Comparison of ENCODE assay signal across 10 mouse cellular contexts in the genomic region with DNA sequence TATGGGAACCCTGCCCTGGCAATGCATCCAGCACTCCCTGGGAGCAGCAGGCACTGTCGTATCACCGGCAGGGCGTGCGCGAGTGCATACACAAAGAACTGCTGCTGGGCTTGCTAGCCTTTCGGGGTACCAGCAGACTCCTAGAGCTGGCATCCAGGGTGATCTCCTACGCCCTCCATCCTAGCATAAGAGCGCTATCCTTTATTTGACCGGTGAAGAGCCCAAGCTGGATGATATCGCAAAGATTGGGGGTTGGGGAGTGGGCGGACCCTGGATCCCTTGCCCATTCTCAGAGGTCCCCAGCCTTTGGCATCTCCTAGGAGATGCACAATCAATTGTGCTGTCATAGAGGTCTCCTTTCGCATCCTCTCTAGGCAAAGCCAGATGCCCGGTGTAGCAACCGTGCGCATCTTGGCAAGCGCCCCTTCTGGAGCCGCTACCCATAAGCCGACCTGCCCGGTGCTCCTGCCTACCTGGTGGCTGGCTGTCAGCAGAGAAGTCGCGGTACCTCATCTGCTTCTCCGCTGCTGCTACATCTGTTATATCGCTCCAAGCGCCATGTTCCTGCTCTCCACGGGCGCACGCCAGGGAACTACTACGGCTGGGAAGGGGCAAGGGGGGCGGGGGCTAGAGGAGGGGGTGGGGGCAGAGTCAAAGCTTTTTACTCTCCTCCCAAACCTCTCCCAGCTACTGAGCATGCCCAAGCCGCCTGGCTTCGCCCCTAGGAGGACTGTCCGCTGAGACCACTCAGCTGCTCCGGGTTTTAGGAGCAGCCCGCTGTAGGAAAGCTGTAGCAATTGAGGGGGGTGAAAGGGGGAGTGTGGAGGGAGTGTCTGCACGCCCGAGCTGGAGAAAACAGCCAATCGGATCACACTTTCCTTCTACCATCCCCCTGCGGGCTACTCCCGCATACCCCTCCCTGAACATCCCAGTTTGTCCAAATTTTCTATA. TPM values are rescaled to one million over a fixed set of nuclear protein-coding genes. Genes with fewer than 3 reads are reported as not detected.
DNase-seq lines count a peak whose midpoint lies in the region; ATAC-seq lines count a peak whose summit lies in the region.
"Had no signal": no experiment of that assay in that cellular context is flagged by ENCODE, and none has a peak within 500 bp of the region (broad histone marks: within the 10 kb centered on the region; RNA-seq: fewer than 3 reads in every experiment).

A gene (minus strand): TSS at position 787 of the 951 bp plus-strand sequence.

- ATAC-seq in liver, embryonic 13.5 days (ENCODE audit: low read depth), result 0 out of 2 replicates have a peak, but pooled peaks have one; percentile 39
- ATAC-seq in CD4-positive, CD25-positive, alpha-beta regulatory T cell, adult 4 months, result no peak

- WGBS in heart, embryonic 10.5 days, result under 1% methylated on average over 39 of the region's 39 CpGs
- whole genome bisulfite sequencing in liver, embryonic 13.5 days (ENCODE audit: insufficient replicate concordance), result 2% methylated on average over 39 of the region's 39 CpGs

- peaks cover 13% of the 10 kb centered on the region for H3K4me1 ChIP-seq in heart, embryonic 10.5 days
- H3K4me1 ChIP-seq in liver, embryonic 13.5 days (replicated peaks), result no peaks in the 10 kb centered on the region

- H3K36me3 ChIP-seq in heart, embryonic 10.5 days, result no peaks in the 10 kb centered on the region
- H3K36me3 ChIP-seq in liver, embryonic 13.5 days, result no peaks in the 10 kb centered on the region

- H3K27ac ChIP-seq in heart, embryonic 10.5 days, result peak within 1 kb of the TSS; percentile 44; the same call in 1 of the 2 replicates
- H3K27ac ChIP-seq in liver, embryonic 13.5 days, result no peak within 1 kb of the TSS

- no peak within 1 kb of the TSS for H3K9ac ChIP-seq in liver, embryonic 13.5 days

- peaks cover 15% of the 10 kb centered on the region; the same call in 1 of the 2 replicates for H3K27me3 ChIP-seq in heart, embryonic 10.5 days (ENCODE audit: insufficient read depth, poor library complexity, severe bottlenecking)
- peaks cover 16% of the 10 kb centered on the region for H3K27me3 ChIP-seq in liver, embryonic 13.5 days
- H3K27me3 ChIP-seq: CH12.LX had no signal

- H3K4me2 ChIP-seq in liver, embryonic 13.5 days, result peak within 1 kb of the TSS; percentile 52

- no peaks in the 10 kb centered on the region for H3K9me3 ChIP-seq in heart, embryonic 10.5 days
- H3K9me3 ChIP-seq in liver, embryonic 13.5 days (replicated peaks), result no peaks in the 10 kb centered on the region

- DNase-seq in heart, embryonic 10.5 days (ENCODE audit: low spot score), result peak; percentile 89
- DNase-seq in heart, postnatal 25 days (ENCODE audit: low spot score), result no peak
- DNase-seq in cerebellum, adult 9-11 months, result peak; percentile 90
- peak; percentile 84 to 86 for DNase-seq in frontal cortex, adult 2 months (ENCODE audit: extremely low spot score in 1 of 2, low spot score in 1 of 2)
- DNase-seq in layer of hippocampus, adult 11-12 months (ENCODE audit: low spot score), result peak; percentile 79
- no peak for DNase-seq in liver, embryonic 13.5 days
- peak; percentile 71 for DNase-seq in retina, postnatal 7 days (ENCODE audit: low read depth, low spot score)

- intact Hi-C loops in heart, postnatal 25 days (cut with DNase I), result no loop called here

- peak within 1 kb of the TSS; percentile 71 for H3K4me3 ChIP-seq in heart, embryonic 10.5 days
- H3K4me3 ChIP-seq in liver, embryonic 13.5 days (replicated peaks), result peak within 1 kb of the TSS; percentile 35

RNA-seq across cellular contexts. Expression of the gene that starts here (rescaled TPM):
- 0.21 and 0.80 TPM in 2 replicates for polyA plus RNA-seq in heart, embryonic 10.5 days (2016; fragmentation: Nextera tagmentation; extraction: Ambion mirVana)
- total RNA-seq in heart, postnatal 25 days (2021), result under 1 TPM in 1 of 2 experiments, not detected in 1; 0.05 TPM
- polyA plus RNA-seq in frontal cortex, adult 2 months (2012; rRNA removed), result 19.6 and 20.0 TPM in 2 replicates
- polyA plus RNA-seq in liver, embryonic 13.5 days (2015; fragmentation: Nextera tagmentation; extraction: Ambion mirVana), result 0.08 and 0.09 TPM in 2 replicates
- polyA plus RNA-seq in CD4-positive, CD25-positive, alpha-beta regulatory T cell, adult 4 months (2017; shearing (Covaris generic)), result not detected
- total RNA-seq: CH12.LX had no signal
- polyA plus RNA-seq: large intestine, adult 2 months had no signal

Comparison
In these comparisons a context has a peak if more than half of its experiments do, and no peak if none do; other contexts are left out.
1. RNA of the gene that starts here (polyA plus RNA-seq): 19.6 to 20.0 TPM in frontal cortex, adult 2 months; 0.21 to 0.80 TPM in heart, embryonic 10.5 days, 0.08 to 0.09 TPM in liver, embryonic 13.5 days and not detected in CD4-positive, CD25-positive, alpha-beta regulatory T cell, adult 4 months; every median in the first group is over 10 times any median in the second.
2. Peak in DNase-seq, H3K4me3 ChIP-seq and H3K27ac ChIP-seq in heart, embryonic 10.5 days; RNA of the gene not detected or under 1 TPM.
3. Peak in ATAC-seq, H3K4me3 ChIP-seq and H3K4me2 ChIP-seq in liver, embryonic 13.5 days; RNA of the gene not detected or under 1 TPM.
4. DNase-seq: peak in cerebellum, adult 9-11 months (single experiment), frontal cortex, adult 2 months (2 of 2), layer of hippocampus, adult 11-12 months (single experiment) and retina, postnatal 7 days (single experiment); none in heart, postnatal 25 days (single experiment) and liver, embryonic 13.5 days (single experiment).